Mouse (Mus musculus): Measurements from ENCODE around the gene Gbp9.
"Not testable (repeated sequence)": the region's sequence is repeated elsewhere in the genome, so short reads cannot be mapped to it uniquely, and the experiment has no call there.

GRCm38 (mm10) chr5:105140089-105140810 lies 911 bp upstream of the Gbp9 start:
- TF ChIP-seq CTCF, EP300 (IDR thresholded peaks at IDR 0.05; ENCODE audit: low read depth): not testable (repeated sequence)

Data from liver, postnatal 0 days (tissue).